Mouse (Mus musculus) common myeloid progenitor, adult 5-6 weeks (primary cell): ENCODE measurements at regions not wholly inside any gene's neighbourhood (a gene's known extent, or its start where the extent isn't known, plus 50 kb on each side); places are given as distances from the start of the nearest gene placed in this dataset.

Source experiments
- ATAC-seq: replicated peaks from 2 replicates; pipeline ENCODE4 v1.8.0; 2016; ENCODE audit warnings: low read depth, mild to moderate bottlenecking, moderate TSS enrichment, inconsistent platforms; ENCODE audit not compliant: poor library complexity, severe bottlenecking

GRCm38 (mm10) chr17:45341573-45341972, 92.0 kb downstream of the Cdc5l start:
- no peak for ATAC-seq

- ATAC-seq = no peak
Observed at GRCm38 (mm10) chr17:45340851-45341250, 92.7 kb downstream of the Cdc5l start.

- ATAC-seq = no peak
Observed at GRCm38 (mm10) chr17:45339226-45339625, 94.3 kb downstream of the Cdc5l start.

- no peak for ATAC-seq
Observed at GRCm38 (mm10) chr17:45338086-45338485, 95.5 kb downstream of the Cdc5l start.

GRCm38 (mm10) chr17:45335586-45336151, 97.9 kb downstream of the Cdc5l start:
- no peak for ATAC-seq

GRCm38 (mm10) chr17:45334732-45335381, 98.7 kb downstream of the Cdc5l start:
- ATAC-seq = peak; percentile 87

GRCm38 (mm10) chr17:45332321-45332720, 101.2 kb downstream of the Cdc5l start:
- ATAC-seq = no peak

- no peak for ATAC-seq
Observed at GRCm38 (mm10) chr17:45329241-45329640, 104.3 kb downstream of the Cdc5l start.

GRCm38 (mm10) chr17:45326726-45327125, 106.8 kb downstream of the Cdc5l start:
- ATAC-seq = no peak

- ATAC-seq = peak; percentile 60; the same call in 1 of the 2 replicates
Observed at GRCm38 (mm10) chr17:45326173-45326572, 107.4 kb downstream of the Cdc5l start.

- no peak for ATAC-seq
Observed at GRCm38 (mm10) chr17:45322842-45323241, 110.7 kb downstream of the Cdc5l start.

GRCm38 (mm10) chr17:45320074-45320473, 113.5 kb downstream of the Cdc5l start:
- no peak for ATAC-seq

GRCm38 (mm10) chr17:45318211-45319076, 115.1 kb downstream of the Cdc5l start:
- ATAC-seq = 0 out of 2 replicates have a peak, but pooled peaks have one; percentile 17

GRCm38 (mm10) chr17:45312510-45313266, 120.8 kb downstream of the Cdc5l start:
- peak; percentile 42; the same call in 1 of the 2 replicates for ATAC-seq

- ATAC-seq = no peak
Observed at GRCm38 (mm10) chr17:45306506-45306905, 127.0 kb downstream of the Cdc5l start.

- ATAC-seq = no peak
Observed at GRCm38 (mm10) chr17:45303183-45303582, 130.4 kb downstream of the Cdc5l start.

GRCm38 (mm10) chr17:45298355-45298754, 135.2 kb downstream of the Cdc5l start:
- ATAC-seq = peak; percentile 89

- ATAC-seq = no peak
Observed at GRCm38 (mm10) chr17:45297860-45298259, 135.7 kb downstream of the Cdc5l start.

- no peak for ATAC-seq
Observed at GRCm38 (mm10) chr17:45296363-45296762, 137.2 kb downstream of the Cdc5l start.

- no peak for ATAC-seq
Observed at GRCm38 (mm10) chr17:45294886-45295285, 138.7 kb downstream of the Cdc5l start.
